Mouse (Mus musculus) embryonic facial prominence, embryonic 11.5 days (tissue): Measurements from ENCODE around the gene Mbtd1. TPM values are rescaled to one million over a fixed set of nuclear protein-coding genes. Genes with fewer than 3 reads are reported as not detected.

ENCODE experiments used
- ATAC-seq: fragments of 200-750 bp; cut with Nextera tagmentation; replicated peaks from 2 replicates; pipeline ENCODE4 v1.8.0; 2017; ENCODE audit warnings: low read depth; ENCODE audit not compliant: insufficient number of reproducible peaks, low FRiP score, low TSS enrichment
- DNase-seq: peaks from one replicate; pipeline ENCODE4 v3.0.0-alpha.2; 2015; ENCODE audit warnings: low spot score
- H3K27ac ChIP-seq: fragments of 300-500 bp; sonication (generic); replicated peaks from 2 replicates; pipeline ENCODE4 v1.5.1; 2014; ENCODE audit warnings: mild to moderate bottlenecking, low read depth, low read length, control low read depth
- H3K27me3 ChIP-seq: fragments of 300-500 bp; sonication (generic); 2 replicates; pipeline ENCODE4 v1.6.1; 2014; ENCODE audit warnings: mild to moderate bottlenecking, low read length, moderate library complexity, mixed read lengths; ENCODE audit not compliant: control insufficient read depth, insufficient read depth
- H3K36me3 ChIP-seq: fragments of 300-500 bp; sonication (generic); replicated peaks from 2 replicates; pipeline ENCODE4 v1.6.1; 2014; ENCODE audit warnings: low read depth, mild to moderate bottlenecking, low read length, moderate library complexity, mixed read lengths; ENCODE audit not compliant: control insufficient read depth, insufficient read depth
- H3K4me1 ChIP-seq: fragments of 300-500 bp; sonication (generic); 2 replicates; pipeline ENCODE4 v1.6.1; 2014; ENCODE audit warnings: low read length, mixed read lengths; ENCODE audit not compliant: control insufficient read depth, insufficient read depth
- H3K4me2 ChIP-seq: fragments of 300-500 bp; sonication (generic); 2 replicates; pipeline ENCODE4 v1.6.1; 2014; ENCODE audit warnings: low read depth, mild to moderate bottlenecking, control low read depth, low read length, moderate library complexity
- H3K4me3 ChIP-seq: fragments of 300-500 bp; sonication (generic); 2 replicates; pipeline ENCODE4 v1.5.1; 2014; ENCODE audit warnings: low read depth, low read length, control low read depth
- H3K9ac ChIP-seq: fragments of 300-500 bp; sonication (generic); replicated peaks from 2 replicates; pipeline ENCODE4 v1.6.1; 2014; ENCODE audit warnings: mild to moderate bottlenecking, control low read depth, low read length
- H3K9me3 ChIP-seq: fragments of 300-500 bp; sonication (generic); replicated peaks from 2 replicates; pipeline ENCODE4 v1.6.1; 2016; ENCODE audit warnings: mild to moderate bottlenecking, low read length, inconsistent platforms, mixed read lengths; ENCODE audit not compliant: control insufficient read depth
- WGBS: fragments of 180-500 bp; shearing (Covaris S2); extraction: QIAGEN DNeasy Blood & Tissue Kit; methylation state at CpG from one replicate; pipeline ENCODE4 v1.1.7; 2014; 5-methylcytosine and 5-hydroxymethylcytosine counted together
- polyA plus RNA-seq: library from polyadenylated mRNA; unstranded; fragments of >200 nt; fragmentation: Nextera tagmentation; extraction: Ambion mirVana; gene quantifications from 2 replicates; pipeline ENCODE4 v1.2.1, GENCODE M21; 2014

Mbtd1 gene
- polyA plus RNA-seq, 1 experiment from 2014 or later: 31.3 TPM

- Histone ChIP-seq H3K9ac (no peak overlapping the region), H3K4me2 (no peak overlapping the region), H3K4me3 (no peak overlapping the region), H3K27me3 (no peaks in the 10 kb centered on the region), H3K27ac (no peak overlapping the region), H3K4me1 (no peaks in the 10 kb centered on the region; the same call in 1 of the 2 replicates), H3K36me3 (peaks cover 10% of the 10 kb centered on the region), H3K9me3 (no peaks in the 10 kb centered on the region)
- DNase-seq: no peak
- ATAC-seq: no peak
- 48% methylated on average over 5 of the region's 5 CpGs for WGBS
Observed at GRCm38 (mm10) chr11:93952376-93952775, 66.7 kb downstream of the Mbtd1 start.

DNA sequence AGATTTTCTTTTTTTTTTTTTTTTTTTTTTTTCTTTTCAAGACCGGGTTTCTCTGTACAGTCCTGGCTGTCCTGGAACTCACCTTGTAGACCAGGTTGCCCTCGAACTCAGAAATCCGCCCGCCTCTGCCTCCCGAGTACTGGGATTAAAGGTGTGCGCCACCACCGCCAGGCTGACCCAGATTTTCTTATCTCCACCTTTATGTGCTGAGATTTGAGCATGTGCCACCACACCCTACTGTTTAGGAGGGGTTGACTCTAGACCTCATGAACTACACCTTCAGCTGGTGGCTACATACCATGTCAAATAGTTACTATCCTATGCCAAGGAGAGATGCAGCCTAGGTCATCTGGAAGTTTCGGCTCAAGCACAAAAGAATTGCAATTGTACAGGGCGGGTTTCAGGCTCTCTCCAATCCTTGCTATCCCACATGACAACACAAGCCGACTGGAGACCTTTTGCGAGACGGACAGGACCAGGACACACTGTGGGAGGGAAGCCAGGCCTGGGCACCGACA, 69.1 kb downstream of the Mbtd1 start:
- no peak overlapping the region for H3K27ac ChIP-seq
- H3K9ac ChIP-seq: peak overlapping the region; percentile 72
- H3K4me2 ChIP-seq: peak overlapping the region; percentile 53
- H3K4me3 ChIP-seq: peak overlapping the region; percentile 71
- no peaks in the 10 kb centered on the region for H3K27me3 ChIP-seq
- H3K9me3 ChIP-seq: no peaks in the 10 kb centered on the region
- no peak for DNase-seq
- H3K36me3 ChIP-seq: peaks cover 7% of the 10 kb centered on the region; the same call in 1 of the 2 replicates
- no peaks in the 10 kb centered on the region; the same call in 1 of the 2 replicates for H3K4me1 ChIP-seq
- ATAC-seq: peak; percentile 31; the same call in 1 of the 2 replicates
- 46% methylated on average over 13 of the region's 13 CpGs for WGBS

DNA sequence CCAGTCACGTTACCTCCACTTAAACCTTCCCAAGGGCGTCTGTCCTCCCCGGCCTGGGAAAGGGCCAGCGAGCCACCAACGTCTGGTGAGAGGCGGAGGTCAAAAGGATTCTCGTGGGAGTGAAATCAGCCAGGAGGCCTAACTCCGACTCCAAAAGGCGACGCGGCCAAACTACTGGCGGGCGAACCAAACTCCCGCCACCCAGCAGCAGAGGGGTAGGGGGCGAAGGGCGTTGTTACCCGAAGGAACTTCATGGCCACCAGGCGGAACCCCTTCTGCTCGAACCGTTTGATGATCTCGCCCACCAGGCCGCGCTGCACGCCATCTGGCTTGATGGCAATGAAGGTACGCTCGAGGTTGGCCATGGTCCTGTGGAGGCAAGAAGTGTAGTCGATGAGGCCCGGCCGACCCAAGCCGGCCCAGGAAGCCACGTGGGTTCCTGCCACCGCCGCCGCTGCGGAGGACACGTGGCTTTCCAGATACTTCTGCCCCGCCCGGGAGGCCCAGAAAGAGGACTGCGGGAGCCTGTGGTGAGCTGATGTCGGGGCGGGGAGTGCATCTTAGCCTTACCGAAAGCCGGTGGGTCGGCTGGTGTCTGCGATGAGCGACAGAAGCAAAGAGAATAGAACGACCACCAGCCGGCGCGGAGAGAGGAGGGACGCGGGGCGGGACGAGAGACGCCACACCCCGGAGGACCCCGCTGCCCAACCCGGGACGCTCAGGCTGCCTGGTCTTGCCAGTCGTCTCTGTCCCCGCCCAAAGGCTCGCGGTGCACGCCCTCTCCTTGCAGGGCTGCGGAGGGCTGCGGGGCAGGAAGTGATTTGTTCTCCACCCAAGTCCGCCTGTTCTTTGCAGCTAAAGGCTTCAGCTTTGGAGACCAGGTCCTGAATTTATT, 69.9 kb downstream of the Mbtd1 start:
- no peaks in the 10 kb centered on the region for H3K9me3 ChIP-seq
- H3K4me3 ChIP-seq: peak overlapping the region; percentile 71
- H3K4me2 ChIP-seq: peak overlapping the region; percentile 53
- under 1% methylated on average over 63 of the region's 67 CpGs for WGBS
- H3K9ac ChIP-seq: peak overlapping the region; percentile 72
- H3K4me1 ChIP-seq: no peaks in the 10 kb centered on the region; the same call in 1 of the 2 replicates
- H3K27me3 ChIP-seq: no peaks in the 10 kb centered on the region
- peak; percentile 96 for ATAC-seq
- peak overlapping the region; percentile 87 for H3K27ac ChIP-seq
- peak; percentile 95 for DNase-seq
- H3K36me3 ChIP-seq: peaks cover 7% of the 10 kb centered on the region

DNA sequence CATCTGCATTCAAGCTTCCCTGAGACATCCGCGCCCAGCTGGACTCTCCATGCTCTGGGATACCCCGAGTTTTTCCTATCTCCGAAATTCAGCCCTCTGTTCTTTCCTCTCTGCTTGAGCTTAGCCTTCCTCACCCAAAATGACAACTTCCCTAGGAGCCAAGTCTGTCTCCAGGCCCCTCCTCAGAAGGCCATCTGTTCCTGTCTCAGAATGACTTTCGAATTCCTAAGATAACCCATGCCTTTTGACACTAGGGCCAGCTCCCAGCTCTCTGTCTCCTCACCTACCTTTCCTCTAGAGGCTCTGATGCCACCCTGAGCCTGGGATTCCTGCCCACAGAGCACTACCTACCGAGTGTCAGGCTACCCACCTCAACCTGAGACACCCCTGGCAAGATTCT, 70.5 kb downstream of the Mbtd1 start, which contains the start of gene Nme2:
Gene Nme2, minus strand, starts transcription at position 101 of the 400 bp plus-strand sequence.
- Histone ChIP-seq H3K4me1 (no peaks in the 10 kb centered on the region; the same call in 1 of the 2 replicates), H3K4me2 (peak within 1 kb of the TSS; percentile 53), H3K27ac (peak within 1 kb of the TSS; percentile 87), H3K27me3 (no peaks in the 10 kb centered on the region), H3K4me3 (peak within 1 kb of the TSS; percentile 71), H3K36me3 (peaks cover 5% of the 10 kb centered on the region), H3K9me3 (no peaks in the 10 kb centered on the region), H3K9ac (peak within 1 kb of the TSS; percentile 72)
- DNase-seq: no peak
- 0 out of 2 replicates have a peak, but pooled peaks have one; percentile 3 for ATAC-seq
- WGBS: 3% methylated on average over 6 of the region's 6 CpGs

DNA sequence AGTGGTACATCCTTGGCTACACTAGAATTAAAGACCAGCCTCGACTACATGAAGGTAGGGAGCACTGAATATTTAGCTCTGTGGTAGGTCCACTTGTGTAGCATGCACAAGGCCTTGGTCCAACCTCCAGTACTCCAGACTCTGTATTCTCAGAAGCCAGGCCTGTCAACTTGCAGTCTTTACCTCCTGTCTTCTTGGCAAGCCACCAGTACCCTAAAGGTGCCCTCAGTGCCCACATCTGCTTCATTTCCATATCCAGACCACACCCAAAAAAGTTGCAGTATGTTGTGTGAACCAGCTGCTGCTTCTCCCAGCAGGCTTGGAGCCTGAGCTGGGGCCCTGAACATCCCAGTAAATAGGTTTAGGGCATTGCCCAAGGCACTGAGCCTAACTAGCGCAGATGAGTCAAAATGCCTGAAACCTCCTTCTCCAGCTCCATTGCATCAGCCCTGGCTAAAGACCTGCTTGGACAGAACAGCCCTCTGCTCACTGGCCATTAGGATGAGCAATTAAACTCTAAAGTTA, 71.4 kb downstream of the Mbtd1 start:
- DNase-seq (no peak), ATAC-seq (no peak)
- no peak overlapping the region for H3K27ac ChIP-seq
- 88% methylated on average over 2 of the region's 2 CpGs for WGBS
- H3K4me1 ChIP-seq: no peaks in the 10 kb centered on the region; the same call in 1 of the 2 replicates
- H3K36me3 ChIP-seq: peaks cover 5% of the 10 kb centered on the region
- no peak overlapping the region for H3K4me2 ChIP-seq
- no peaks in the 10 kb centered on the region for H3K9me3 ChIP-seq
- H3K4me3 ChIP-seq: no peak overlapping the region
- H3K9ac ChIP-seq: no peak overlapping the region
- no peaks in the 10 kb centered on the region for H3K27me3 ChIP-seq

DNA sequence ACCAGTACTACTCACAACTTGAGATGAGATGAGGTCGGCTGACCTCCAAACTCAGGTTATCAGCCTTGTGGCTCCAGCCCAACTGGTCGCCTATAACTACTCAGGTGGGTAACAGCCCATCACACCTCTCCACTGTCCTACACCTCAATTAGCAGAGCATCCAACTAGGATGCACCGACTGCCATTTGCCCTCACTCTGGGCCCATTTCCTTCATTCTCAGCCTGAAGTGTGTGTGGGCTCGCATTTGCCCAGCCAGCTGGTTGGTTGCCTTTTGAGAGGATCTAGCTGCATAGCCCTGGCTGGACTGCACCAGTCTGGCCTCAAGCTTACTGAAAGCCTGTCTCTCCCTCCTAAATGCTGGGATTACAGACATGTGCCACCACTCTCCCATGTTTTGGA, 72.1 kb downstream of the Mbtd1 start:
- ATAC-seq (no peak), DNase-seq (no peak)
- no peak overlapping the region for H3K4me2 ChIP-seq
- no peaks in the 10 kb centered on the region for H3K4me1 ChIP-seq
- no peak overlapping the region for H3K4me3 ChIP-seq
- WGBS: 87% methylated on average over 4 of the region's 4 CpGs
- peaks cover 5% of the 10 kb centered on the region for H3K36me3 ChIP-seq
- H3K27me3 ChIP-seq: no peaks in the 10 kb centered on the region
- no peak overlapping the region for H3K27ac ChIP-seq
- H3K9me3 ChIP-seq: no peaks in the 10 kb centered on the region
- H3K9ac ChIP-seq: no peak overlapping the region

DNA sequence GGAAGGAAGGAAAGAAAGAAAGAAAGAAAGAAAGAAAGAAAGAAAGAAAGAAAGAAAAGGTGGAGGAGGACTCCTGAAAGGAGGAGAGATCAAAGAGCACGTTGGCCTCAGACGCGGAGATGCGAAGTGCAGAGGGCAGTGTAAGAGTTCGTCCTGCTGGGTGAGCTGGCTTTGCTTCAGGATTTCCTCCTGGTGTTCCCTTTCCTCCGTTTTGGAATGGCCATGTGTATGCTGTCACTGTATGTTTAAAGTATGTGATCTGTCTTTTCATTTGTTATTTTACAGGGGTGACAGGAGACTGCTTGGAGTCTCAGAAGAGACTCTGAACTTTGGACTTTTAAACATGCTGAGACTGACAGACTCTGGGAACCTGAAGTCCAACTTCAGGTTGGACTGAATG, 75.8 kb downstream of the Mbtd1 start:
- Histone ChIP-seq H3K4me1 (no peaks in the 10 kb centered on the region), H3K4me3 (no peak overlapping the region), H3K9ac (no peak overlapping the region), H3K36me3 (peaks cover 13% of the 10 kb centered on the region), H3K4me2 (no peak overlapping the region), H3K27me3 (no peaks in the 10 kb centered on the region), H3K27ac (no peak overlapping the region), H3K9me3 (no peaks in the 10 kb centered on the region)
- WGBS: 88% methylated on average over 6 of the region's 6 CpGs
- no peak for ATAC-seq
- no peak for DNase-seq

GRCm38 (mm10) chr11:93963013-93963412, 77.4 kb downstream of the Mbtd1 start:
- no peak overlapping the region for H3K4me3 ChIP-seq
- no peak overlapping the region for H3K27ac ChIP-seq
- H3K9ac ChIP-seq: no peak overlapping the region
- peaks cover 13% of the 10 kb centered on the region for H3K36me3 ChIP-seq
- no peaks in the 10 kb centered on the region; the same call in 1 of the 2 replicates for H3K4me1 ChIP-seq
- no peaks in the 10 kb centered on the region for H3K9me3 ChIP-seq
- no peak overlapping the region for H3K4me2 ChIP-seq
- ATAC-seq: no peak
- WGBS: 88% methylated on average over 4 of the region's 4 CpGs
- no peak for DNase-seq
- H3K27me3 ChIP-seq: no peaks in the 10 kb centered on the region
